Mouse (Mus musculus) embryonic fibroblast, embryonic 13.5 days (primary cell): ENCODE results near the gene Tenm2.

Experiments
- CTCF ChIP-seq: IDR thresholded peaks from 2 replicates; pipeline ENCODE4 v1.5.1; 2011; ENCODE audit warnings: mild to moderate bottlenecking, control low read depth, low read length, moderate library complexity, borderline replicate concordance; ENCODE audit not compliant: insufficient read depth
- POLR2A ChIP-seq: IDR thresholded peaks from 2 replicates; pipeline ENCODE4 v1.6.1; 2011; ENCODE audit warnings: low read depth, mild to moderate bottlenecking, control low read depth, low read length, moderate library complexity

DNA sequence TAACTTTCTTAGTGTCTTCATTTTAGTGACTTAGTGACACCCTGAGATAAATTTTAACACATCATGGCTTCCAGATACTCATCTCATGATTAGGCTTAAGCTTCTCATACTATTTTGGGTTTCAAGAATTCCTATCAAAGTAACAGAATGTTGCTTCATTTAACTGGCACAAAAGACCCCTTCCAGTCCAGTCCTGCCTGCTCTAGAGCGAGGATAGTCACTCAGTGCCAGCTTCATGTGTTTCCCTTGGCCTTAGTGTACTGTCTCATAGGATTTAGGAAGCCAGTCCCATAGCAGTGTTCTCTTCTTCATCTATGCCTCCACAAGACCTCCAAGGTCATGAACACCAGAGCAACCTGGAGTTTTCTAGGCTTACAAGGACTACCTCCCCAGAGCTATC is 1183.7 kb downstream of the Tenm2 start:
- TF ChIP-seq CTCF (no peak), POLR2A (no peak)
